Mouse (Mus musculus) midbrain, embryonic 13.5 days (tissue): ENCODE measurements around the gene Tnnc2. TPM values are rescaled to one million over a fixed set of nuclear protein-coding genes. Genes with fewer than 3 reads are reported as not detected.
A peak's percentile ranks its signal among the peaks of the same experiment; 100 is the strongest.

Source experiments
- ATAC-seq: fragments of 200-750 bp; cut with Nextera tagmentation; 2 replicates; pipeline ENCODE4 v1.8.0; 2017; ENCODE audit warnings: mild to moderate bottlenecking, moderate TSS enrichment, moderate library complexity
- H3K27ac ChIP-seq: fragments of 300-500 bp; sonication (generic); 2 replicates; pipeline ENCODE4 v1.5.1; 2015; ENCODE audit warnings: inconsistent platforms, mild to moderate bottlenecking, moderate library complexity
- H3K27me3 ChIP-seq: fragments of 300-500 bp; sonication (generic); 2 replicates; pipeline ENCODE4 v1.6.1; 2015; ENCODE audit warnings: mild to moderate bottlenecking, inconsistent platforms
- H3K36me3 ChIP-seq: fragments of 300-500 bp; sonication (generic); 2 replicates; pipeline ENCODE4 v1.6.1; 2015; ENCODE audit warnings: mild to moderate bottlenecking, inconsistent platforms
- H3K4me1 ChIP-seq: fragments of 300-500 bp; sonication (generic); replicated peaks from 2 replicates; pipeline ENCODE4 v1.6.1; 2015; ENCODE audit warnings: inconsistent platforms
- H3K4me2 ChIP-seq: fragments of 300-500 bp; sonication (generic); replicated peaks from 2 replicates; pipeline ENCODE4 v1.6.1; 2015; ENCODE audit warnings: moderate library complexity, mild to moderate bottlenecking, inconsistent platforms
- H3K4me3 ChIP-seq: fragments of 300-500 bp; sonication (generic); replicated peaks from 2 replicates; pipeline ENCODE4 v1.5.1; 2015; ENCODE audit warnings: mild to moderate bottlenecking, inconsistent platforms
- H3K9ac ChIP-seq: fragments of 300-500 bp; sonication (generic); replicated peaks from 2 replicates; pipeline ENCODE4 v1.6.1; 2015; ENCODE audit warnings: mild to moderate bottlenecking, inconsistent platforms
- H3K9me3 ChIP-seq: fragments of 300-500 bp; sonication (generic); 2 replicates; pipeline ENCODE4 v1.6.1; 2016; ENCODE audit warnings: mild to moderate bottlenecking, inconsistent platforms
- WGBS: fragments of 180-500 bp; shearing (Covaris S2); methylation state at CpG from one replicate; pipeline ENCODE4 v1.1.7; 2015; 5-methylcytosine and 5-hydroxymethylcytosine counted together
- polyA plus RNA-seq: library from polyadenylated mRNA; unstranded; fragments of >200 nt; fragmentation: Nextera tagmentation; extraction: Ambion mirVana; gene quantifications from 2 replicates; pipeline ENCODE4 v1.2.1, GENCODE M21; 2015

Gene Tnnc2
- polyA plus RNA-seq, 1 experiment from 2014 or later = not detected

- H3K9ac ChIP-seq = no peak overlapping the region
- H3K9me3 ChIP-seq = no peaks in the 10 kb centered on the region
- peaks cover 57% of the 10 kb centered on the region for H3K36me3 ChIP-seq
- 88% methylated on average over 6 of the region's 6 CpGs for WGBS
- H3K4me1 ChIP-seq = peaks cover 33% of the 10 kb centered on the region
- H3K27me3 ChIP-seq = no peaks in the 10 kb centered on the region
- ATAC-seq = no peak
- no peak overlapping the region for H3K4me3 ChIP-seq
- no peak overlapping the region for H3K4me2 ChIP-seq
- no peak overlapping the region for H3K27ac ChIP-seq
Observed at GRCm38 (mm10) chr2:164748991-164749390, 30.8 kb downstream of the Tnnc2 start.

- H3K4me1 ChIP-seq = peaks cover 33% of the 10 kb centered on the region
- peaks cover 49% of the 10 kb centered on the region for H3K36me3 ChIP-seq
- ATAC-seq = no peak
- H3K4me2 ChIP-seq = no peak overlapping the region
- 91% methylated on average over 4 of the region's 4 CpGs for WGBS
- no peaks in the 10 kb centered on the region for H3K9me3 ChIP-seq
- H3K27me3 ChIP-seq = no peaks in the 10 kb centered on the region
- H3K4me3 ChIP-seq = no peak overlapping the region
- no peak overlapping the region for H3K27ac ChIP-seq
- no peak overlapping the region for H3K9ac ChIP-seq
Observed at GRCm38 (mm10) chr2:164748191-164748590, 31.6 kb downstream of the Tnnc2 start.

DNA sequence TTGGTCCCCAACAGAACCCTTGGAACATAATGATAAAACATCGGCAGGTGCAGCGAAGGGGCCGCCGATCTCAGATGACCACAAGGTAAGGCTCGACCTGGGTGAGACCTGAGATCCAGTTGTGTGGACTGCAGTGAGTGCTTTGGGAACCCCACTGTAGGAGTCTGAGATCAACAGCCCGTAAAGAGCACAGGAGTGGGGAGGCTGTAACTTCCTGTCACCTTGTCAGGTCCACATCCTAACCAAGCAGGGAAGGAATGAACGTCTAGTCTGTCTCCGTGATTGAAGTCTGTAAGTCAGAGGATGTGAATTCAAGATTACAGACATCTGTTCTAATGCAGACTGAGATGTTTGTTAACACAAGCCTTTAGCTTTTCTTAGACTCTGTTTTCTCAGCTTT lies 33.1 kb downstream of the Tnnc2 start:
- Histone ChIP-seq H3K36me3 (peaks cover 34% of the 10 kb centered on the region), H3K9ac (peak overlapping the region; percentile 93), H3K9me3 (no peaks in the 10 kb centered on the region), H3K4me2 (peak overlapping the region; percentile 95), H3K4me1 (peaks cover 33% of the 10 kb centered on the region), H3K27ac (0 out of 2 replicates have a peak overlapping the region, but pooled peaks have one; percentile 74), H3K4me3 (peak overlapping the region; percentile 94), H3K27me3 (no peaks in the 10 kb centered on the region)
- no peak for ATAC-seq
- WGBS = 61% methylated on average over 8 of the region's 8 CpGs

GRCm38 (mm10) chr2:164745843-164746479 lies 33.8 kb downstream of the Tnnc2 start, which contains the start of the genes Wfdc3 and Dnttip1:
Gene Wfdc3 (minus strand): TSS chr2:164745931.
Gene Dnttip1 (plus strand): TSS chr2:164745983.
- H3K27me3 ChIP-seq = no peaks in the 10 kb centered on the region

DNA sequence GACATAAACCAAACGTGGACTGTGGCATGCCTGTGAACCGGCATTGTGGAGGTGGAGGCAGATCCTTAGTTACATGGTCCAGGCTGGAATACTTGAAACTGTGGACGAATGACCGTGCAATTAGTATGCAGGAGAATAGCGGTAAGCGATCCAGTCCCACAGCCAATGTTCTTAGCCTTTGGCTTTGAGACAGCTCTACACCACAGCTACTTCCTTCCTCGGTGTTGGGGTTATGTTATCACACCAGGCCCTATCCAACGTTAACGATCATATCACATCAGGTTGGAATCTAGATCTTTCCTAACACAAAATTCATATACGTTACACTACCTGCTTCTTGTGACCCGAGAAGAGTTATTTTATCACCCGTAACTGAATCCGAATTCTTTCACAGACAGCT lies 34.8 kb downstream of the Tnnc2 start:
- no peaks in the 10 kb centered on the region for H3K27me3 ChIP-seq
- ATAC-seq = no peak
- H3K4me1 ChIP-seq = peaks cover 33% of the 10 kb centered on the region
- H3K36me3 ChIP-seq = peaks cover 20% of the 10 kb centered on the region
- 76% methylated on average over 13 of the region's 13 CpGs for WGBS
- peak overlapping the region; percentile 95 for H3K4me2 ChIP-seq
- H3K4me3 ChIP-seq = peak overlapping the region; percentile 94
- H3K9ac ChIP-seq = peak overlapping the region; percentile 93
- no peaks in the 10 kb centered on the region for H3K9me3 ChIP-seq
- H3K27ac ChIP-seq = no peak overlapping the region

More at GRCm38 (mm10) chr2:164745843-164746479, 33.8 kb downstream of the Tnnc2 start, which contains the start of the genes Wfdc3 and Dnttip1:
- Histone ChIP-seq H3K36me3 (peaks cover 29% of the 10 kb centered on the region), H3K9ac (peak within 1 kb of the TSS; percentile 93), H3K4me2 (peak within 1 kb of the TSS; percentile 95), H3K9me3 (no peaks in the 10 kb centered on the region), H3K4me3 (peak within 1 kb of the TSS; percentile 94), H3K27ac (peak within 1 kb of the TSS; percentile 74), H3K4me1 (peaks cover 33% of the 10 kb centered on the region)
- WGBS = under 1% methylated on average over 70 of the region's 70 CpGs
- ATAC-seq = peak; percentile 90

GRCm38 (mm10) chr2:164739876-164740275 lies 39.9 kb downstream of the Tnnc2 start:
- Histone ChIP-seq H3K27me3 (no peaks in the 10 kb centered on the region), H3K4me2 (no peak overlapping the region), H3K4me3 (no peak overlapping the region), H3K9me3 (no peaks in the 10 kb centered on the region), H3K9ac (no peak overlapping the region), H3K4me1 (peaks cover 1% of the 10 kb centered on the region), H3K27ac (no peak overlapping the region), H3K36me3 (no peaks in the 10 kb centered on the region)
- ATAC-seq = no peak
- WGBS = 63% methylated on average over 7 of the region's 7 CpGs

DNA sequence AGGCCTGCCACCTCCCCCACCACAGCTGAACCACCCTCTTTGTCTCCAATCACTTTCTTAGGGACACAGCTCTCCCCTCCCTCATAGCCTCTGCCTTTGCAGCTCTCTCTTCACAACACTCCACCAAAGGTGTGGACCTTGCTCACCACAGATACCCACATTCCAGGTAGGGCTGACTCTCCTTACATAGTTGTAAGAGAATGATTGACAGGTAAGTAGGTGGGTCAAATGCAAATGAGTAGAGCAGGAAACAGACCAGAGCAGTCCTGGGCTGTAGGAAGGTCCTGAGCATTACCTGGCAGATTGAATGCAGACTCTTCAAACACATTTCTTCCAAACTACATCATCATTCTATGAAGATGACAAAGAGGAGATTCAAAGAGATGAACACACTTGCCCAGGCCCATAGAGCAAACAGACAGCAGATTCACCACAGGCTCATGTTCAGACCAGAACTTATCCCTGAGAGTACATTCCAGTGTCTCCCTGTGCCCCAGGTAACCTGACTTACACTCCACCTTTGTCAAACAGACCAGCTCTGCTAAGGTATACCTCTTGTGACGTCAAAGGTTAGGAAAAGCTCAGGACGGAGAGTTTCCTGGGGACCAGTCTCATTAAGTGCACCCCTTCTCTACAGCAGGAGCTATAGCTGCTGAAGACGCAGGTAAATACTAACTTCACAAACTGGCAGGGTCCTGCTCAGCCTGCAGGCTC lies 42.2 kb downstream of the Tnnc2 start:
- Histone ChIP-seq H3K4me3 (no peak overlapping the region), H3K4me1 (no peaks in the 10 kb centered on the region), H3K9me3 (no peaks in the 10 kb centered on the region), H3K27ac (no peak overlapping the region), H3K9ac (no peak overlapping the region), H3K36me3 (no peaks in the 10 kb centered on the region), H3K27me3 (no peaks in the 10 kb centered on the region), H3K4me2 (no peak overlapping the region)
- ATAC-seq = no peak
- 74% methylated on average over 3 of the region's 3 CpGs for WGBS

DNA sequence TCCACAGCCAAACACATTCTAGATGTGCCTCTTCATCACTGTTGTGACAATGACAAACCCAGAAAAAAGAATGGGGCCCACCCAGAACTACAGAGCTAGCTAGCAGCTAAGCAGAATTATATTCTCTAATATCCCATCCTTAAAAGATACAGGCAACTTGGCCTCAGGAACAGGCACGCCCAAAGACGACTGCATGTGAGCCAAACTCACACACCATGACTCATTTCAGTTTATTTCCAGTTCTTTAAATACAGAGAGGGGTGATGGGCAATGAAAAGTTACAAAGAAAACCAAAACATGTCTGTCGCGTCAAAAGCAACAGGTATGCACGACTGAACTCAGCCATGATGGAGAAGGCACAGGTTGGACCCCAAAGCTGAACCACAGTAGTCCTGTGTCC lies 44.3 kb downstream of the Tnnc2 start:
- no peak for ATAC-seq
- no peaks in the 10 kb centered on the region for H3K36me3 ChIP-seq
- H3K4me1 ChIP-seq = no peaks in the 10 kb centered on the region
- H3K27me3 ChIP-seq = no peaks in the 10 kb centered on the region
- no peak overlapping the region for H3K4me3 ChIP-seq
- H3K9ac ChIP-seq = no peak overlapping the region
- WGBS = 94% methylated on average over 5 of the region's 5 CpGs
- no peak overlapping the region for H3K4me2 ChIP-seq
- H3K27ac ChIP-seq = no peak overlapping the region
- no peaks in the 10 kb centered on the region for H3K9me3 ChIP-seq

GRCm38 (mm10) chr2:164734839-164735238 lies 44.9 kb downstream of the Tnnc2 start:
- H3K36me3 ChIP-seq = no peaks in the 10 kb centered on the region
- H3K4me3 ChIP-seq = no peak overlapping the region
- H3K27me3 ChIP-seq = no peaks in the 10 kb centered on the region
- H3K27ac ChIP-seq = no peak overlapping the region
- no peak for ATAC-seq
- no peak overlapping the region for H3K4me2 ChIP-seq
- H3K4me1 ChIP-seq = no peaks in the 10 kb centered on the region
- H3K9ac ChIP-seq = no peak overlapping the region
- H3K9me3 ChIP-seq = no peaks in the 10 kb centered on the region
- WGBS = 87% methylated on average over 5 of the region's 5 CpGs

DNA sequence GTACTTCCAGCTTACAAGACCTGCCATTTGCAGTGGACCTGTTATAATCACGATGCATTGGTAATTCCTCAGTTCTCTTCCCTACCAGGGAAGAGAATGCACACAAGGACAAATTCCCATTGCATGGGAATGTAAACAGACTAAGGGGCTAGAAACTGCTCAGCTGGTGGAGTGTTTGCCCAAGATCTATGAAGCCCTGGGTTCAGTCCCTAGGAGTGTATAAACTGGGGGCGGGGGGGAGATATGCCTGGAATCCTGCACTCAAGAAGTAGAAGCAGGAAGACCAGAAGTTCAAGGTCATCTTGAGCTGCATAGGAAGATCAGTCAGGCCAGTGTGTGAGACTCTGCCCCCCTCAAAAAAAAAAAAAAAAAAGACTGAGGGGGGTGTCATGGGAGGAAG lies 46.5 kb downstream of the Tnnc2 start:
- H3K4me1 ChIP-seq = no peaks in the 10 kb centered on the region
- H3K27me3 ChIP-seq = no peaks in the 10 kb centered on the region
- H3K4me3 ChIP-seq = no peak overlapping the region
- H3K27ac ChIP-seq = no peak overlapping the region
- H3K9me3 ChIP-seq = no peaks in the 10 kb centered on the region
- H3K4me2 ChIP-seq = no peak overlapping the region
- WGBS = 93% methylated on average over 2 of the region's 2 CpGs
- ATAC-seq = no peak
- H3K9ac ChIP-seq = no peak overlapping the region
- H3K36me3 ChIP-seq = no peaks in the 10 kb centered on the region

DNA sequence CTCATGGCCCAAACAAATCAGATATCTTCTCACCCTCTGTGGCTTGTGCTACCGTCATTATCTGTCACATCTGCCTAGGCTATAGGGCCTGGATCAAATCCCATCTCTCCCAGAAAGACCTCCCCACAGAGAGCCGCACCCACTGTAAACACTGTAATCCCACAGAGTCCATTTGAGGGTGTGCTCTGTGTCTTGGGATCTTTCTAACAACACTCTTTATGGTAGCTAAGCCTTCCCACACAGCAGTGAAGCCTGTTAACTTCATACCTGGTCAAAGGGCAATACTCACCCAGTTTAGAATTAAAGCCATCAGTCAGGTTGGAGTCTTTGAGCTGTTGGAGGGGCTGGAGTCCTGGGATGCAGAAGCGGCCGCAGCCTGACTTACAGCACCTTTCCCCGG lies 48.0 kb downstream of the Tnnc2 start:
- no peak for ATAC-seq

More for the DNA sequence above, 48.0 kb downstream of the Tnnc2 start:
- no peaks in the 10 kb centered on the region for H3K27me3 ChIP-seq
- WGBS = 86% methylated on average over 5 of the region's 5 CpGs
- H3K4me2 ChIP-seq = no peak overlapping the region
- no peak overlapping the region for H3K9ac ChIP-seq
- no peak overlapping the region for H3K4me3 ChIP-seq
- H3K9me3 ChIP-seq = no peaks in the 10 kb centered on the region
- no peaks in the 10 kb centered on the region for H3K36me3 ChIP-seq
- H3K4me1 ChIP-seq = no peaks in the 10 kb centered on the region
- no peak overlapping the region for H3K27ac ChIP-seq
